Mouse (Mus musculus): ENCODE measurements at regions not wholly inside any gene's neighbourhood (a gene's known extent, or its start where the extent isn't known, plus 50 kb on each side); places are given as distances from the start of the nearest gene placed in this dataset.

DNA sequence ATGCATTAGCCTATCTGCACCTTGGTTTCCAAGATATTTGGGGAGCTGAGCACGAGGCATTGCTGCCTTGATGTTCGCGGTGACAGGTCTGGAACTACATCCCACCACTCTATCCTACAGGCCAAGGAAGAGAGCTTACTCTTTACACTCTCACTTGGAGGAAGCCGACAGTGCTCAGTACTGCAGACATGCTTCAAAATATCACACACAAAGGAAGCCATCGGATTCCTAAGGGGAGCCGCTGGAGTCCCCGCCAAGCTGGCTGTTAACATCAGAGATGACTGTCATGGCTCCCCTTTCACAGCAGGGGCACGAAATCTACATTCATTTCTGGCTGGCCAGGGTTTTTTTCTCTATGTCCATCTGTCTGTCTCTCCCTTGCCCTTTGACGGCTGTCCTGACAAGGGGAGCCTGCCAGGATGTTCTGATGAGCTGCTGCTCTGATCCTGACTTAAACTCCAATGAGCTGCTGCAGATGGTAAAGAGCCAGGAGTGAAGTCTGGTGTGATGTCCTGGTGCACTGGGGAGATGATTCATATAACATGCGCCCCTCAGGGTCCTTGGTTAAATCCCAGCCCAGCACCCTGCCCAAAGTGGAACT, 425.6 kb downstream of the Ccdc171 start:
- TF ChIP-seq BHLHE40 (IDR thresholded peaks at IDR 0.05; ENCODE audit: borderline replicate concordance, low read depth, low read length) (no peak), GATA1 (IDR thresholded peaks at IDR 0.05; ENCODE audit: low read depth, low read length) (no peak), POLR2AphosphoS5 (IDR thresholded peaks at IDR 0.05; ENCODE audit: borderline replicate concordance, low read depth, low read length) (no peak), MYB (IDR thresholded peaks at IDR 0.05; ENCODE audit: low read depth, low read length) (no peak), RCOR1 (IDR thresholded peaks at IDR 0.05; ENCODE audit: low read depth, low read length) (no peak), ZNF384 (IDR thresholded peaks at IDR 0.05; ENCODE audit: low read depth, low read length) (no peak), SMC3 (IDR thresholded peaks at IDR 0.05; ENCODE audit: low read depth, low read length) (no peak), CTCF (IDR thresholded peaks at IDR 0.05 in 2 of 3, conservative IDR thresholded peaks at IDR 0.05 in 1 of 3; ENCODE audit: control insufficient read depth in 1 of 3, insufficient read depth in 1 of 3, low read depth in 2 of 3, low read length in 3 of 3, poor library complexity in 1 of 3, severe bottlenecking in 1 of 3) (no peak)

All from MEL (cell line).